Mouse (Mus musculus): ENCODE data around the gene Adamts18. TPM values are rescaled to one million over a fixed set of nuclear protein-coding genes. Genes with fewer than 3 reads are reported as not detected.
A peak's percentile ranks its signal among the peaks of the same experiment; 100 is the strongest.

Adamts18 gene
- polyA plus RNA-seq, 1 experiment from 2014 or later = 3.8 TPM

- Histone ChIP-seq H3K36me3 (ENCODE audit: control insufficient read depth, insufficient read depth, low read length) (no peaks in the 10 kb centered on the region), H3K9me3 (replicated peaks; ENCODE audit: control insufficient read depth, low read length, poor library complexity, severe bottlenecking) (no peaks in the 10 kb centered on the region), H3K27ac (ENCODE audit: low read length) (no peak overlapping the region), H3K4me2 (ENCODE audit: low read length) (no peak overlapping the region), H3K4me1 (ENCODE audit: control insufficient read depth, insufficient read depth, low read length) (no peaks in the 10 kb centered on the region; the same call in 1 of the 2 replicates), H3K27me3 (ENCODE audit: control insufficient read depth, insufficient read depth, low read depth, low read length) (no peaks in the 10 kb centered on the region), H3K4me3 (ENCODE audit: low read depth, low read length) (no peak overlapping the region), H3K9ac (ENCODE audit: low read depth, low read length) (no peak overlapping the region)
- 91% methylated on average over 2 of the region's 2 CpGs for WGBS
- no peak for ATAC-seq
Measured at GRCm38 (mm10) chr8:113753153-113753552, 95.4 kb downstream of the Adamts18 start.

DNA sequence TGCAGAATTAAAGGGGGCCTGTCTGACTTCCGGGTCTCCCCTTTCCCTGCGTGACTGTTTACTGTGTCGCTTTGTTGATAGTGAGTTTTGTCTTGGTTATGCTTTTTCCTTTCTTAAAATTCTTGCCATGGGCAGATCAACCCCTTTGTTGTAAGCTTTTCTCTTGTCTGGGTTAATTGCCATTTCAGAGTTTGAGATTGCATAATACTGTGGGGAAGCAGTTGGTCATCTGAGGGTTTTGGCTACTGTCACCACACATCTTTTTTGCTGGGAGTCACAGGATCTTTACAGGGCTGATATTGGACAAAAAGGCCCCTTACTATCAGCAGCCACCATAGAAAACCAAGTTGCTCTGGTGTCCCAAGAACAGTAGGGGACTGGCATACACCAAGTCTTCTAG is 96.2 kb downstream of the Adamts18 start:
- H3K4me2 ChIP-seq (ENCODE audit: low read length) = no peak overlapping the region
- H3K9me3 ChIP-seq (replicated peaks; ENCODE audit: control insufficient read depth, low read length, poor library complexity, severe bottlenecking) = no peaks in the 10 kb centered on the region
- WGBS = 77% methylated on average over 3 of the region's 3 CpGs
- no peak overlapping the region for H3K9ac ChIP-seq (ENCODE audit: low read depth, low read length)
- no peaks in the 10 kb centered on the region; the same call in 1 of the 2 replicates for H3K4me1 ChIP-seq (ENCODE audit: control insufficient read depth, insufficient read depth, low read length)
- H3K27ac ChIP-seq (ENCODE audit: low read length) = no peak overlapping the region
- H3K36me3 ChIP-seq (ENCODE audit: control insufficient read depth, insufficient read depth, low read length) = no peaks in the 10 kb centered on the region
- no peak overlapping the region for H3K4me3 ChIP-seq (ENCODE audit: low read depth, low read length)
- no peaks in the 10 kb centered on the region for H3K27me3 ChIP-seq (ENCODE audit: control insufficient read depth, insufficient read depth, low read depth, low read length)
- ATAC-seq = no peak

GRCm38 (mm10) chr8:113735496-113736060 is 113.0 kb downstream of the Adamts18 start:
- 86% methylated on average over 9 of the region's 9 CpGs for WGBS
- Histone ChIP-seq H3K36me3 (ENCODE audit: control insufficient read depth, insufficient read depth, low read length) (no peaks in the 10 kb centered on the region), H3K4me2 (ENCODE audit: low read length) (no peak overlapping the region)

DNA sequence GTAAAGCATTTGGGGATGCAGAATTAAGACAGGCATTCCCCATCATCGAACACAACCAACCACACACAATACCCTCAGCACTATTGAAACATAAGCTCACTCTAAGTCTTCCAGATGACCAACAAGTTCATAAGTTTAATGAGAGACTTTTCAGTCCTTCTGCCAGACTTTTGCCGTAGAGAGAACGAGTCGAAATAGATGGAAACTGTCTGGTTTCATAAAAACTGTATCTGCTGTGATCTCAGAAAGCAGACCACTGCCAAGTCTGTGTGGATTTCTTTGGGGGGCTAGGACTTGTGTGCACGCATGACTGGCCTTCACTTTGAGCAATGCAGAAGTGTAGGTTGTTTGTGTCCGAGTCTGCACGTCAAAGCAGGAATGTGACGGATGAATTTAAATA is 123.2 kb downstream of the Adamts18 start:
- no peaks in the 10 kb centered on the region for H3K9me3 ChIP-seq (replicated peaks; ENCODE audit: control insufficient read depth, low read length, poor library complexity, severe bottlenecking)
- ATAC-seq = no peak
- no peak overlapping the region for H3K27ac ChIP-seq (ENCODE audit: low read length)
- no peak overlapping the region for H3K9ac ChIP-seq (ENCODE audit: low read depth, low read length)
- H3K4me1 ChIP-seq (ENCODE audit: control insufficient read depth, insufficient read depth, low read length) = no peaks in the 10 kb centered on the region
- WGBS = 70% methylated on average over 8 of the region's 8 CpGs
- H3K27me3 ChIP-seq (ENCODE audit: control insufficient read depth, insufficient read depth, low read depth, low read length) = no peaks in the 10 kb centered on the region
- no peaks in the 10 kb centered on the region for H3K36me3 ChIP-seq (ENCODE audit: control insufficient read depth, insufficient read depth, low read length)
- no peak overlapping the region for H3K4me3 ChIP-seq (ENCODE audit: low read depth, low read length)
- no peak overlapping the region for H3K4me2 ChIP-seq (ENCODE audit: low read length)

More at GRCm38 (mm10) chr8:113735496-113736060, 113.0 kb downstream of the Adamts18 start:
- Histone ChIP-seq H3K9me3 (replicated peaks; ENCODE audit: control insufficient read depth, low read length, poor library complexity, severe bottlenecking) (no peaks in the 10 kb centered on the region), H3K9ac (ENCODE audit: low read depth, low read length) (no peak overlapping the region), H3K4me1 (ENCODE audit: control insufficient read depth, insufficient read depth, low read length) (no peaks in the 10 kb centered on the region), H3K27me3 (ENCODE audit: control insufficient read depth, insufficient read depth, low read depth, low read length) (no peaks in the 10 kb centered on the region), H3K4me3 (ENCODE audit: low read depth, low read length) (no peak overlapping the region), H3K27ac (ENCODE audit: low read length) (no peak overlapping the region)
- ATAC-seq = no peak

GRCm38 (mm10) chr8:113723873-113724538 is 124.5 kb downstream of the Adamts18 start:
- ATAC-seq = no peak

GRCm38 (mm10) chr8:113721459-113721858 is 127.1 kb downstream of the Adamts18 start:
- 81% methylated on average over 13 of the region's 13 CpGs for WGBS
- no peaks in the 10 kb centered on the region for H3K36me3 ChIP-seq (ENCODE audit: control insufficient read depth, insufficient read depth, low read length)
- no peaks in the 10 kb centered on the region for H3K27me3 ChIP-seq (ENCODE audit: control insufficient read depth, insufficient read depth, low read depth, low read length)
- no peak overlapping the region for H3K27ac ChIP-seq (ENCODE audit: low read length)
- no peak overlapping the region for H3K4me3 ChIP-seq (ENCODE audit: low read depth, low read length)
- no peaks in the 10 kb centered on the region for H3K9me3 ChIP-seq (replicated peaks; ENCODE audit: control insufficient read depth, low read length, poor library complexity, severe bottlenecking)
- no peak overlapping the region for H3K4me2 ChIP-seq (ENCODE audit: low read length)
- H3K9ac ChIP-seq (ENCODE audit: low read depth, low read length) = no peak overlapping the region
- no peaks in the 10 kb centered on the region for H3K4me1 ChIP-seq (ENCODE audit: control insufficient read depth, insufficient read depth, low read length)
- no peak for ATAC-seq

More at GRCm38 (mm10) chr8:113723873-113724538, 124.5 kb downstream of the Adamts18 start:
- Histone ChIP-seq H3K27ac (ENCODE audit: low read length) (no peak overlapping the region), H3K9ac (ENCODE audit: low read depth, low read length) (0 out of 2 replicates have a peak overlapping the region, but pooled peaks have one; percentile 7), H3K4me2 (ENCODE audit: low read length) (no peak overlapping the region), H3K4me1 (ENCODE audit: control insufficient read depth, insufficient read depth, low read length) (no peaks in the 10 kb centered on the region), H3K4me3 (ENCODE audit: low read depth, low read length) (no peak overlapping the region), H3K36me3 (ENCODE audit: control insufficient read depth, insufficient read depth, low read length) (no peaks in the 10 kb centered on the region), H3K9me3 (replicated peaks; ENCODE audit: control insufficient read depth, low read length, poor library complexity, severe bottlenecking) (no peaks in the 10 kb centered on the region), H3K27me3 (ENCODE audit: control insufficient read depth, insufficient read depth, low read depth, low read length) (no peaks in the 10 kb centered on the region)
- 49% methylated on average over 5 of the region's 5 CpGs for WGBS

- ATAC-seq = no peak
- no peak overlapping the region for H3K4me2 ChIP-seq (ENCODE audit: low read length)
- H3K27ac ChIP-seq (ENCODE audit: low read length) = no peak overlapping the region
- H3K4me1 ChIP-seq (ENCODE audit: control insufficient read depth, insufficient read depth, low read length) = no peaks in the 10 kb centered on the region
- no peak overlapping the region for H3K9ac ChIP-seq (ENCODE audit: low read depth, low read length)
- H3K4me3 ChIP-seq (ENCODE audit: low read depth, low read length) = no peak overlapping the region
- WGBS = 47% methylated on average over 7 of the region's 7 CpGs
- 0 out of 2 replicates have a peak, but pooled peaks cover 3% of the 10 kb centered on the region for H3K36me3 ChIP-seq (ENCODE audit: control insufficient read depth, insufficient read depth, low read length)
- no peaks in the 10 kb centered on the region for H3K27me3 ChIP-seq (ENCODE audit: control insufficient read depth, insufficient read depth, low read depth, low read length)
- no peaks in the 10 kb centered on the region for H3K9me3 ChIP-seq (replicated peaks; ENCODE audit: control insufficient read depth, low read length, poor library complexity, severe bottlenecking)
Measured at GRCm38 (mm10) chr8:113704968-113705367, 143.6 kb downstream of the Adamts18 start.

DNA sequence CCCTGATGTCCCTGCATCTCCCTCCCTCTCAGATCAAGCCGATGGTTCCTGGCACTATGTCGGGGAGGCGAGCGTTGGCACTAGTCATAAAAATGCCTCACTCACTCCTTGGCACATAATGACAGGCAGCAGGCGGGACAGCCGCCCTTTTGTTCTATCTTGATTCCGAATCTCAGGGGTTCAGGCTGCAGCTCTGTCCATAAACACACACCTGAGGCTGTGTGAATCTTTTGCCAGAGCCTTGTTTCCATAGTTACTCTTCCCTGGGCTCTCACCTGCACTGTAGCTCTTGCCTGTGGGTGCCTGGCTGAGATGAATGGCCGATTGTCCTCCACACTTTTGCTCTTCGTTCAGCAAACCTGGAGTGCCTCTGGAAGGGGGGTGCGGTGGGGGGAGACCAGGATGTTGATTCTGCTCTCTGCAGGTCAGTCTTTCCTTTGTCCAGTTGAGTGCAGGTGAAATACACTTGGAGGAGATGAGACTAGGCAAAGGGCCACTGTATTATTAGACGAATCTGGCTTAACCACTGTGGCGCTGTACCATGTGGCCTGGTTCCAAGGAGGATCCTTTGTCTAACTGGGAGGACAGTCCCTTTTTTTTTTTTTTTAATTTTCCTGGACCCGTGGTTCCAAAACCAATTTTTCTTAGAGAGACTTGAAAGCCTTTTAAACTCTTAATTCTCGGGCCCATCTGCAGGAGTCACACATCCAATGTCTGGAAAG is 156.8 kb downstream of the Adamts18 start:
- no peaks in the 10 kb centered on the region for H3K36me3 ChIP-seq (ENCODE audit: control insufficient read depth, insufficient read depth, low read length)
- no peaks in the 10 kb centered on the region for H3K27me3 ChIP-seq (ENCODE audit: control insufficient read depth, insufficient read depth, low read depth, low read length)
- 68% methylated on average over 14 of the region's 14 CpGs for WGBS
- H3K4me2 ChIP-seq (ENCODE audit: low read length) = no peak overlapping the region; the same call in 1 of the 2 replicates
- H3K27ac ChIP-seq (ENCODE audit: low read length) = peak overlapping the region; percentile 64
- H3K9ac ChIP-seq (ENCODE audit: low read depth, low read length) = no peak overlapping the region
- H3K4me1 ChIP-seq (ENCODE audit: control insufficient read depth, insufficient read depth, low read length) = peaks cover 7% of the 10 kb centered on the region; the same call in 1 of the 2 replicates
- 0 out of 2 replicates have a peak, but pooled peaks have one; percentile 66 for ATAC-seq
- H3K9me3 ChIP-seq (replicated peaks; ENCODE audit: control insufficient read depth, low read length, poor library complexity, severe bottlenecking) = no peaks in the 10 kb centered on the region
- no peak overlapping the region for H3K4me3 ChIP-seq (ENCODE audit: low read depth, low read length)

GRCm38 (mm10) chr8:113688543-113688915 is 160.0 kb downstream of the Adamts18 start:
- H3K27me3 ChIP-seq (ENCODE audit: control insufficient read depth, insufficient read depth, low read depth, low read length) = no peaks in the 10 kb centered on the region
- ATAC-seq = no peak
- no peaks in the 10 kb centered on the region for H3K36me3 ChIP-seq (ENCODE audit: control insufficient read depth, insufficient read depth, low read length)
- no peak overlapping the region for H3K9ac ChIP-seq (ENCODE audit: low read depth, low read length)
- 92% methylated on average over 8 of the region's 8 CpGs for WGBS
- H3K4me1 ChIP-seq (ENCODE audit: control insufficient read depth, insufficient read depth, low read length) = peaks cover 7% of the 10 kb centered on the region; the same call in 1 of the 2 replicates
- H3K27ac ChIP-seq (ENCODE audit: low read length) = no peak overlapping the region
- H3K4me2 ChIP-seq (ENCODE audit: low read length) = no peak overlapping the region
- no peak overlapping the region for H3K4me3 ChIP-seq (ENCODE audit: low read depth, low read length)
- peaks cover 3% of the 10 kb centered on the region; the same call in 1 of the 2 replicates for H3K9me3 ChIP-seq (replicated peaks; ENCODE audit: control insufficient read depth, low read length, poor library complexity, severe bottlenecking)
